Mouse (Mus musculus): ENCODE results near the gene Sh3bgrl2.
"Not testable (repeated sequence)": the region's sequence is repeated elsewhere in the genome, so short reads cannot be mapped to it uniquely, and the experiment has no call there.

The Sh3bgrl2 gene

GRCm38 (mm10) chr9:83547830-83548689, at the start of gene Sh3bgrl2:
Sh3bgrl2 (plus strand) TSS chr9:83548327.
- peak; percentile 69 for DNase-seq (ENCODE audit: low read depth, low spot score)

GRCm38 (mm10) chr9:83519081-83519480, 29.0 kb upstream of the Sh3bgrl2 start:
- DNase-seq (ENCODE audit: low read depth, low spot score), result not testable (repeated sequence)

GRCm38 (mm10) chr9:83519510-83520155, 28.5 kb upstream of the Sh3bgrl2 start:
- no peak for DNase-seq (ENCODE audit: low read depth, low spot score)

- no peak for DNase-seq (ENCODE audit: low read depth, low spot score)
These were observed 20.6 kb upstream of the Sh3bgrl2 start for GRCm38 (mm10) chr9:83527341-83528060.

- DNase-seq (ENCODE audit: low read depth, low spot score), result no peak
These were observed 14.9 kb upstream of the Sh3bgrl2 start for GRCm38 (mm10) chr9:83533044-83533769.

GRCm38 (mm10) chr9:83536959-83537358, 11.2 kb upstream of the Sh3bgrl2 start:
- DNase-seq (ENCODE audit: low read depth, low spot score), result no peak

- no peak for DNase-seq (ENCODE audit: low read depth, low spot score)
These were observed 10.6 kb upstream of the Sh3bgrl2 start for GRCm38 (mm10) chr9:83537510-83537909.

GRCm38 (mm10) chr9:83537921-83538536, 10.1 kb upstream of the Sh3bgrl2 start:
- DNase-seq (ENCODE audit: low read depth, low spot score), result no peak

GRCm38 (mm10) chr9:83539809-83540491, 8.2 kb upstream of the Sh3bgrl2 start:
- no peak for DNase-seq (ENCODE audit: low read depth, low spot score)

GRCm38 (mm10) chr9:83540492-83540857, 7.7 kb upstream of the Sh3bgrl2 start:
- DNase-seq (ENCODE audit: low read depth, low spot score), result no peak

- DNase-seq (ENCODE audit: low read depth, low spot score), result no peak
These were observed 7.2 kb upstream of the Sh3bgrl2 start for GRCm38 (mm10) chr9:83540975-83541374.

GRCm38 (mm10) chr9:83545240-83545639, 2.9 kb upstream of the Sh3bgrl2 start:
- DNase-seq (ENCODE audit: low read depth, low spot score), result no peak

GRCm38 (mm10) chr9:83546316-83546715, 1.8 kb upstream of the Sh3bgrl2 start:
- no peak for DNase-seq (ENCODE audit: low read depth, low spot score)

- DNase-seq (ENCODE audit: low read depth, low spot score), result no peak
These were observed 898 bp upstream of the Sh3bgrl2 start for GRCm38 (mm10) chr9:83547229-83547628.

- no peak for DNase-seq (ENCODE audit: low read depth, low spot score)
These were observed 1.7 kb downstream of the Sh3bgrl2 start for GRCm38 (mm10) chr9:83549866-83550265.

GRCm38 (mm10) chr9:83551116-83551515, 3.0 kb downstream of the Sh3bgrl2 start:
- no peak for DNase-seq (ENCODE audit: low read depth, low spot score)

- no peak for DNase-seq (ENCODE audit: low read depth, low spot score)
These were observed 3.5 kb downstream of the Sh3bgrl2 start for GRCm38 (mm10) chr9:83551632-83552031.

GRCm38 (mm10) chr9:83555580-83555979, 7.5 kb downstream of the Sh3bgrl2 start:
- no peak for DNase-seq (ENCODE audit: low read depth, low spot score)

GRCm38 (mm10) chr9:83556236-83556635, 8.1 kb downstream of the Sh3bgrl2 start:
- no peak for DNase-seq (ENCODE audit: low read depth, low spot score)

Measured in retina, postnatal 7 days (tissue).